Mouse (Mus musculus): ENCODE measurements at regions not wholly inside any gene's neighbourhood (a gene's known extent, or its start where the extent isn't known, plus 50 kb on each side); places are given as distances from the start of the nearest gene placed in this dataset.

DNA sequence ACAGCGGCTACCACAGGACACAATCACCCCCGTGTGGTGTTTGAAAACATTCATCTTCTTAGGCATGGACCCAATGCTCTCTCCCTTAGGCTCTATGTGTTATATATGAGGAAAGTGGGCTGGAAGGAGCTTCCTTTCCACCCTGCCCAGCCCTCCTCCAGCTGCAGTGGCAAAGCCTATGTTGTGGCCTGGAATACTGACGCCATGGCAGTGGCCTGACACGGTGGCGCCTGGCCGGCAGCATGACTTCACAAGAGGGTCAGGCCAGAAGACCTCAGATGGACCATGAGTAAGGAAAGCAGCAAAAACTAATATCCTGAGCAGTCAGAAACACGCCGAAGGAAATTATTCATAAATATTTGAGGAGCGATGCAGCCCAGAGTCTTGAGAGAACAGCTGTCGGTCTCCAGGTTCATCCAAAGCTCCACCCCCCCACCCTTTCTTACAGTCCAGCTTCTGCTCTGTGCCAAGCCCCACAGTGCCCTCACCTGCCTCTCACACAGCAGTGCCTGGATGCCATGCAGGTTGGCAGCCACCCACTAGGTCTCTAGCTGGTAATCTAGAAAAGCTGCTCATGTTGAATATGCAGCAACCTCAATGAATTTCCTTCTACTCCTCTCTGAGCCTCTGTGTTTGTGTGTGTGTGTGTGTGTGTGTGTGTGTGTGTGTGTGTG, 577.3 kb upstream of the Clint1 start:
- no peak for ATAC-seq (ENCODE audit: insufficient number of reproducible peaks, insufficient read depth, low FRiP score, low read depth)
- H3K27ac ChIP-seq (ENCODE audit: low read length) = no peak overlapping the region
- no peaks in the 10 kb centered on the region for H3K9me3 ChIP-seq (ENCODE audit: control insufficient read depth, low read depth, low read length)
- H3K4me2 ChIP-seq (replicated peaks; ENCODE audit: low read depth, low read length) = no peak overlapping the region
- no peak overlapping the region for H3K9ac ChIP-seq (replicated peaks; ENCODE audit: low read depth, low read length)
- H3K4me3 ChIP-seq (ENCODE audit: low read depth, low read length) = no peak overlapping the region
- no peaks in the 10 kb centered on the region for H3K4me1 ChIP-seq (ENCODE audit: control insufficient read depth, insufficient read depth, low read length)
- H3K27me3 ChIP-seq (ENCODE audit: control insufficient read depth, insufficient read depth, low read length) = no peaks in the 10 kb centered on the region
- WGBS = 61% methylated on average over 10 of the region's 10 CpGs
- H3K36me3 ChIP-seq (ENCODE audit: control insufficient read depth, insufficient read depth, low read length) = no peaks in the 10 kb centered on the region

DNA sequence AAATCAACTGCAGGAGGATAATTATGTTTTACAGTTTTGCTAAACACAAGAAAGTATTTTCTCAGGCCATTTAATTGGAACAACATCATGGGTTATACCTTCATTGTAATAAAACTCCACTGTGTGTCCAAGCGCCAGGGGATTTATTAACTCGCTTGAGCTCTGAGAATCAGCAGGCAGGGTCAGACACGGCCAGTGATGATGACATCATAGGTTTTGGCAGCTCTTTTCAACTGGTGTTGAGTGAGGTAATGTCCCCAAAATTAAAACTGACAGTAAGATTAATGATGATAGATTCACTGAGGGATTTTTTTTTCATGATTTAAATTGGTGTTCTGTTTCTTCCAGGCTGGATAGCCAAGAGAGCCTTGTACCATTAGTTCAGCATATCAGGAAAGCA, 576.7 kb upstream of the Clint1 start:
- WGBS = 51% methylated on average over 3 of the region's 3 CpGs
- Histone ChIP-seq H3K27me3 (ENCODE audit: control insufficient read depth, insufficient read depth, low read length) (no peaks in the 10 kb centered on the region), H3K4me1 (ENCODE audit: control insufficient read depth, insufficient read depth, low read length) (no peaks in the 10 kb centered on the region), H3K36me3 (ENCODE audit: control insufficient read depth, insufficient read depth, low read length) (no peaks in the 10 kb centered on the region), H3K9ac (replicated peaks; ENCODE audit: low read depth, low read length) (no peak overlapping the region), H3K4me3 (ENCODE audit: low read depth, low read length) (no peak overlapping the region), H3K4me2 (replicated peaks; ENCODE audit: low read depth, low read length) (no peak overlapping the region), H3K9me3 (ENCODE audit: control insufficient read depth, low read depth, low read length) (no peaks in the 10 kb centered on the region), H3K27ac (ENCODE audit: low read length) (no peak overlapping the region)
- no peak for ATAC-seq (ENCODE audit: insufficient number of reproducible peaks, insufficient read depth, low FRiP score, low read depth)

DNA sequence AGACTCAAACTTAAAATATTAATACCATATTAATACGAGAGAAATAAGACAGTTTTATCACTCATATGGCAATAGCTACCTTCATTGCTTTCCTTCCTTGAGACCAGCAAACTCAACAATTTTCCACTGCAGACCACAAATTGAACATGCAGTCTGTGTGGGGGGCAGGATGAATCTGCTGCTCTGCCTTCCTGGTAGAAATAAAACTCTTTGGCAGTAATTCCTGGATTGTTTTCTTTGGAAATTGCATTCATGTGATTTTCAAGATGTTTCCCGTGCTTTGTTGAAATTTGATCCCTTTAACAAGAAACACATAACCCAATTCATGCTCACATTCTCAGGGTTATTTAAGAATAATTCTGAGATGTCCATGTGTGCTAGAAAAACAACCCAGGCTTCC, 555.1 kb upstream of the Clint1 start:
- no peaks in the 10 kb centered on the region for H3K27me3 ChIP-seq (ENCODE audit: control insufficient read depth, insufficient read depth, low read length)
- ATAC-seq (ENCODE audit: insufficient number of reproducible peaks, insufficient read depth, low FRiP score, low read depth) = no peak
- WGBS = 64% methylated on average over 2 of the region's 2 CpGs
- no peaks in the 10 kb centered on the region for H3K9me3 ChIP-seq (ENCODE audit: control insufficient read depth, low read depth, low read length)
- no peak overlapping the region for H3K4me2 ChIP-seq (replicated peaks; ENCODE audit: low read depth, low read length)
- H3K4me1 ChIP-seq (ENCODE audit: control insufficient read depth, insufficient read depth, low read length) = no peaks in the 10 kb centered on the region
- no peak overlapping the region for H3K4me3 ChIP-seq (ENCODE audit: low read depth, low read length)
- no peak overlapping the region for H3K9ac ChIP-seq (replicated peaks; ENCODE audit: low read depth, low read length)
- H3K36me3 ChIP-seq (ENCODE audit: control insufficient read depth, insufficient read depth, low read length) = no peaks in the 10 kb centered on the region
- H3K27ac ChIP-seq (ENCODE audit: low read length) = no peak overlapping the region

- 87% methylated on average over 6 of the region's 6 CpGs for WGBS
- Histone ChIP-seq H3K9me3 (ENCODE audit: control insufficient read depth, low read depth, low read length) (no peaks in the 10 kb centered on the region), H3K27ac (ENCODE audit: low read length) (no peak overlapping the region), H3K9ac (replicated peaks; ENCODE audit: low read depth, low read length) (no peak overlapping the region), H3K4me1 (ENCODE audit: control insufficient read depth, insufficient read depth, low read length) (no peaks in the 10 kb centered on the region), H3K4me2 (replicated peaks; ENCODE audit: low read depth, low read length) (no peak overlapping the region), H3K4me3 (ENCODE audit: low read depth, low read length) (no peak overlapping the region), H3K27me3 (ENCODE audit: control insufficient read depth, insufficient read depth, low read length) (no peaks in the 10 kb centered on the region), H3K36me3 (ENCODE audit: control insufficient read depth, insufficient read depth, low read length) (no peaks in the 10 kb centered on the region)
- ATAC-seq (ENCODE audit: insufficient number of reproducible peaks, insufficient read depth, low FRiP score, low read depth) = no peak
These were observed 539.9 kb upstream of the Clint1 start for GRCm38 (mm10) chr11:45311934-45312333.

DNA sequence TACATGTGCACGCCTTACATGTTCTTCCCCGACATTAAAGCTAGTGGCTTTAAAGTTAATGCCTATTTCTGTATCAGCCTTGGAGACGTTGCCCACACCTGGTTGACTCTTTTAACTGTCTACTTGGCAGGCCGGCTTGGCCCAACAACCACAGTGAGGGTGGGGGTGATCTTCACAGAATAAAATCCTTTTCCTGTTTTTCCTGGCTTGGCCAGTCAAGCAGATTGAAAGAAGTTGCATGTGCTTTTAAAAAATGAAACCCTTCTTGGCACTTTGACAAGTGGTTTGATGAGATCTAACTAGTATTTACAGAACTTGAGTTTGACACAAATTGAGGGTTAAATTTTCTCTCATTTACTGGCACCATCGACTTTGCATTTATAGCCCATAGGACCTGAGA, 528.1 kb upstream of the Clint1 start:
- ATAC-seq (ENCODE audit: insufficient number of reproducible peaks, insufficient read depth, low FRiP score, low read depth) = no peak
- Histone ChIP-seq H3K4me1 (ENCODE audit: control insufficient read depth, insufficient read depth, low read length) (no peaks in the 10 kb centered on the region), H3K27me3 (ENCODE audit: control insufficient read depth, insufficient read depth, low read length) (no peaks in the 10 kb centered on the region), H3K4me2 (replicated peaks; ENCODE audit: low read depth, low read length) (no peak overlapping the region), H3K36me3 (ENCODE audit: control insufficient read depth, insufficient read depth, low read length) (no peaks in the 10 kb centered on the region), H3K9ac (replicated peaks; ENCODE audit: low read depth, low read length) (no peak overlapping the region), H3K4me3 (ENCODE audit: low read depth, low read length) (no peak overlapping the region), H3K9me3 (ENCODE audit: control insufficient read depth, low read depth, low read length) (no peaks in the 10 kb centered on the region), H3K27ac (ENCODE audit: low read length) (no peak overlapping the region)
- 80% methylated on average over 5 of the region's 5 CpGs for WGBS

- Histone ChIP-seq H3K4me2 (replicated peaks; ENCODE audit: low read depth, low read length) (no peak overlapping the region), H3K27ac (ENCODE audit: low read length) (no peak overlapping the region), H3K4me3 (ENCODE audit: low read depth, low read length) (no peak overlapping the region), H3K27me3 (ENCODE audit: control insufficient read depth, insufficient read depth, low read length) (no peaks in the 10 kb centered on the region), H3K9me3 (ENCODE audit: control insufficient read depth, low read depth, low read length) (no peaks in the 10 kb centered on the region), H3K36me3 (ENCODE audit: control insufficient read depth, insufficient read depth, low read length) (no peaks in the 10 kb centered on the region), H3K4me1 (ENCODE audit: control insufficient read depth, insufficient read depth, low read length) (no peaks in the 10 kb centered on the region), H3K9ac (replicated peaks; ENCODE audit: low read depth, low read length) (no peak overlapping the region)
- WGBS = 54% methylated on average over 2 of the region's 2 CpGs
- no peak for ATAC-seq (ENCODE audit: insufficient number of reproducible peaks, insufficient read depth, low FRiP score, low read depth)
These were observed 521.5 kb upstream of the Clint1 start for GRCm38 (mm10) chr11:45330319-45330718.

DNA sequence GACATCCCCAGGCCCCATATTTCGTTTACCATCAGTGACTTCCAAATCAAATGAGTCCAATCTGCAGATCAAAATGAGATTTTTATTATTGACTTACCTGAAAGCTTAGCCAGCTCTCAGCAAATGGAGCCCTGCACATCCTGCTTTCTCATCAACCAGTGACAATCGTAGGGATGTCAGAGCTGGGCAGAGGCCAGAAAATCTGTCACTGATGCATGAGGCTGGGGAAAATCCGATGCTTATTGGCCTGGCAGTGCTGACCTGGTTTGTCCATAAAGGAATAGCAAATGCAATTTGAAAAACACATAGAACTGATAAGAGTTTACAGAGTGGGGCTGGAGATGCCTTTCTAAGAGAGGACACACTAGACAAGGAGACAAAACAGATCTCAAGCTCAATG, 518.1 kb upstream of the Clint1 start:
- Histone ChIP-seq H3K36me3 (ENCODE audit: control insufficient read depth, insufficient read depth, low read length) (no peaks in the 10 kb centered on the region), H3K27ac (ENCODE audit: low read length) (no peak overlapping the region), H3K9me3 (ENCODE audit: control insufficient read depth, low read depth, low read length) (no peaks in the 10 kb centered on the region), H3K4me2 (replicated peaks; ENCODE audit: low read depth, low read length) (no peak overlapping the region), H3K27me3 (ENCODE audit: control insufficient read depth, insufficient read depth, low read length) (no peaks in the 10 kb centered on the region), H3K9ac (replicated peaks; ENCODE audit: low read depth, low read length) (no peak overlapping the region), H3K4me1 (ENCODE audit: control insufficient read depth, insufficient read depth, low read length) (no peaks in the 10 kb centered on the region), H3K4me3 (ENCODE audit: low read depth, low read length) (no peak overlapping the region)
- no peak for ATAC-seq (ENCODE audit: insufficient number of reproducible peaks, insufficient read depth, low FRiP score, low read depth)
- WGBS = 72% methylated on average over 3 of the region's 3 CpGs

DNA sequence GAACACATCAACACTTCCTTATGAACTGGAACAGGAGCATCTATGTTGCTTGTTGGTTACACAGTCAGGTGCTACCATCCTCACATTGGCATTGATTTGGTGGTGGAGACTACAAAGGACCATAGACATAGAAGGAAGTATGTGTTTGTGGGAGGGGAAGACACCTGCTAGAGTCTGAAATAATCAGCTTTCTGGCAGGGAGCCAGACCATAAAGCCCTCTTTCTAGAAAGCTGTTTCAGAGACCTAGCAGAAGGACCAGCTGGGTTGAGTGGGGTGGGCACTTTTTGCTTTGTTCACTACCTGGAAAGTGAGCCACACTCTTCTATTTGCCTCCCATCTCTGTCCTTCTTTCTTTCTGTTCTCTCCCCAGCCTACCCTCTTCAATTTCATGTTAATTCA, 502.5 kb upstream of the Clint1 start:
- Histone ChIP-seq H3K36me3 (ENCODE audit: control insufficient read depth, insufficient read depth, low read length) (no peaks in the 10 kb centered on the region), H3K9me3 (ENCODE audit: control insufficient read depth, low read depth, low read length) (no peaks in the 10 kb centered on the region), H3K27ac (ENCODE audit: low read length) (no peak overlapping the region), H3K9ac (replicated peaks; ENCODE audit: low read depth, low read length) (no peak overlapping the region), H3K4me3 (ENCODE audit: low read depth, low read length) (no peak overlapping the region), H3K4me1 (ENCODE audit: control insufficient read depth, insufficient read depth, low read length) (no peaks in the 10 kb centered on the region), H3K27me3 (ENCODE audit: control insufficient read depth, insufficient read depth, low read length) (no peaks in the 10 kb centered on the region), H3K4me2 (replicated peaks; ENCODE audit: low read depth, low read length) (no peak overlapping the region)
- ATAC-seq (ENCODE audit: insufficient number of reproducible peaks, insufficient read depth, low FRiP score, low read depth) = no peak

GRCm38 (mm10) chr11:45365343-45365742, 486.5 kb upstream of the Clint1 start:
- Histone ChIP-seq H3K27ac (ENCODE audit: low read length) (no peak overlapping the region), H3K9ac (replicated peaks; ENCODE audit: low read depth, low read length) (no peak overlapping the region), H3K4me2 (replicated peaks; ENCODE audit: low read depth, low read length) (no peak overlapping the region), H3K27me3 (ENCODE audit: control insufficient read depth, insufficient read depth, low read length) (no peaks in the 10 kb centered on the region), H3K4me1 (ENCODE audit: control insufficient read depth, insufficient read depth, low read length) (no peaks in the 10 kb centered on the region), H3K4me3 (ENCODE audit: low read depth, low read length) (no peak overlapping the region), H3K9me3 (ENCODE audit: control insufficient read depth, low read depth, low read length) (no peaks in the 10 kb centered on the region), H3K36me3 (ENCODE audit: control insufficient read depth, insufficient read depth, low read length) (no peaks in the 10 kb centered on the region)
- ATAC-seq (ENCODE audit: insufficient number of reproducible peaks, insufficient read depth, low FRiP score, low read depth) = no peak
- 91% methylated on average over 3 of the region's 3 CpGs for WGBS

Data from stomach, embryonic 14.5 days (tissue).